Mouse (Mus musculus) left cerebral cortex, postnatal 14 days (tissue): Measurements from ENCODE around the gene Arf5. TPM values are rescaled to one million over a fixed set of nuclear protein-coding genes. Genes with fewer than 3 reads are reported as not detected.

Source experiments
- DNase-seq, 2 experiments: peaks; one replicate each; pipeline ENCODE4 v3.0.0; 2021 to 2022; ENCODE audit warnings: low spot score in 2 of 2, mixed read lengths in 1 of 2
- intact Hi-C: fragments of 180-260 bp; cut with DNase I; formaldehyde crosslinking; loops from one replicate; pipeline ENCODE4 v1.15.1; 2025
- long read RNA-seq, 2 experiments: library from polyadenylated mRNA; stranded (forward); transcript quantifications; one replicate each; pipeline ENCODE4 v2.0.0; 2021
- total RNA-seq, 2 experiments: library from RNA; stranded (reverse); gene quantifications; 2 replicates each; pipeline ENCODE4 v1.2.3; 2021

Gene Arf5
- 100 to 1,000 TPM; 389 to 405 TPM for total RNA-seq
- long read RNA-seq, experiment 1, transcript Arf5-201 (6 exons, 1,116 nt), result major isoform, 443 of 466 reads
- long read RNA-seq, experiment 1, partial matches to known transcripts, result 16 of 466 reads
- long read RNA-seq, experiment 1, other reads (novel, unspliced or antisense), result 5 of 466 reads
- long read RNA-seq, experiment 2, transcript Arf5-201 (6 exons, 1,116 nt), result major isoform, 348 of 372 reads
- long read RNA-seq, experiment 2, partial matches to known transcripts, result 18 of 372 reads
- long read RNA-seq, experiment 2, other reads (novel, unspliced or antisense), result 6 of 372 reads

DNA sequence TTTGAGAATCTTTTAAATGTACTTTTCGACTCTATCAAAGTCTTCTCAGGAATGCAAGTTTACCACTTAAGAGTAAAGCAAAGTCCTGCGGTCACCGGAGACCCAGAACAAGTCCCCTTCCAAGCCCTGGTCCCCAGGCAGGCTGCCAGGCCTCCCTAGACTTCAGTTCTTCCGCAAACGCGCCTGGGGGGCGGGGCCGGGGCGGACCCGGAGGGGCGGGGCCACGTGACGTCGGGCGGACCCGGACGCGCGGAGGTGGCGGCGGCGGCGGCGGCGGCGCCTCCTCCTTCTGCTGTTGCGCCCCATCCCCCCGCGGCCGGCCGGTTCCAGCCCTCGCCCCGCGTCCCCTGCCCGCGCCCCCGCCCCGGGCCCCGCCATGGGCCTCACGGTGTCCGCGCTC lies at the start of gene Arf5:
Gene Arf5, plus strand, starts transcription at position 248 of the 400 bp plus-strand sequence.
- intact Hi-C loops, result loop anchor here (10.0 kb wide), 1 partner anchor 401 kb away; no protein-coding TSS in a partner anchor
- DNase-seq, result peak; percentile 90 to 93

DNA sequence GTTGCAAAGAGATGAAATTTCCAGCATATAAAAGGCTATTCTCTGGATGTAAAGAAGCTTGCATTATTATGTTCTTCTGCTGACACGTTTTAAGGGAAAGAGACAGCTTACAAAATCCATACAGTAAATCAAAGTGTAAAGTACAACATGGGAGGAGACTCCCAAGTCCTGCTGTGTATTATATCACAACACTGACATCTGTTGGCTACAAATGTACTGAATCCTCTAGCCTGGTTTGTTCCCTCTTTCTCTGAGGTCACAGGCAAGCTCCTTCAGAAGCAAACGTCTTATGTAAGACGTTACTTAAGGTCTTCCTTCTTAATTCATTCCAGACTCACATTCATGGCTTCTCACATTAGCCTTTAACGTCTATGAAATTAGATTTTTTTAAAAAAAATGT lies 41.4 kb upstream of the Arf5 start:
- intact Hi-C loops, result no loop called here
- peak in 1 of 2 experiments; percentile 48 for DNase-seq

DNA sequence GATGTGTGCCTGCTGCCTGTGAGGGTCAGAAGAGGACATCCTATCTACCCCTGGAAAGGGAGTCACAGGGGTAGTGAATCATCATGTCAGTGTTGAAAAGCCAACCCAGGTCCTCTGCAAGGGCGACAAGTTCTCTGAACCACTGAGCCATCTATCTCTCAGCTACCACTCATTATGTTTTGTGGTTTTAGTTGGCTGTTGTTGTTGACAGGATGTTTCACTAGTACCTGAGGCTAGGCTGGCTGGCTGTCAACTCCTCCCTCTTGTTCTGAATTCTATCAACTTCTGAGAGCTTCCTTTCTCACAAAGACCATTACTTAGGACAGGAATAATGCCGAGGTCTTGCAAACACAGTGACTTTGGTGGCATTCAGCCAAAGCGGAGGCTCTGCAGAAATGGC lies 38.2 kb upstream of the Arf5 start:
- intact Hi-C loops, result no loop called here
- no peak for DNase-seq

DNA sequence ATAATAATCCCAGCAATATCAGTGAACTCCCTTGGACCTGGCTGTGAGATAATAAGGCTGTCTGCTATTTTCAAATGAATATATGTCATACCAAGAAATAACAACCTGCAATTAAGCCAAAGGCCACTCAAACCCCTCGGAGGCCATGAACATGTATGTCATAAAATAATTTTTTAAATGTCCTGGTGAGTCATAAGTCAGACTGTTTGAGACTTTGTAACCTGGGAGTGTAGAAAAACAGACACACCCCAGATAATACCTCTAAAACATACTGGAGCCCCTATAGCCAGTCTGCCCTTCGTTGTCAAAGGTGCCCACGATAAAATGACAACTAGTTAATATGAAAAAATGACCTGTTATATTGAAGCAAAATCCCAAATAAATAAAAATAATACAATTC lies 34.3 kb upstream of the Arf5 start:
- no peak for DNase-seq
- intact Hi-C loops, result no loop called here

DNA sequence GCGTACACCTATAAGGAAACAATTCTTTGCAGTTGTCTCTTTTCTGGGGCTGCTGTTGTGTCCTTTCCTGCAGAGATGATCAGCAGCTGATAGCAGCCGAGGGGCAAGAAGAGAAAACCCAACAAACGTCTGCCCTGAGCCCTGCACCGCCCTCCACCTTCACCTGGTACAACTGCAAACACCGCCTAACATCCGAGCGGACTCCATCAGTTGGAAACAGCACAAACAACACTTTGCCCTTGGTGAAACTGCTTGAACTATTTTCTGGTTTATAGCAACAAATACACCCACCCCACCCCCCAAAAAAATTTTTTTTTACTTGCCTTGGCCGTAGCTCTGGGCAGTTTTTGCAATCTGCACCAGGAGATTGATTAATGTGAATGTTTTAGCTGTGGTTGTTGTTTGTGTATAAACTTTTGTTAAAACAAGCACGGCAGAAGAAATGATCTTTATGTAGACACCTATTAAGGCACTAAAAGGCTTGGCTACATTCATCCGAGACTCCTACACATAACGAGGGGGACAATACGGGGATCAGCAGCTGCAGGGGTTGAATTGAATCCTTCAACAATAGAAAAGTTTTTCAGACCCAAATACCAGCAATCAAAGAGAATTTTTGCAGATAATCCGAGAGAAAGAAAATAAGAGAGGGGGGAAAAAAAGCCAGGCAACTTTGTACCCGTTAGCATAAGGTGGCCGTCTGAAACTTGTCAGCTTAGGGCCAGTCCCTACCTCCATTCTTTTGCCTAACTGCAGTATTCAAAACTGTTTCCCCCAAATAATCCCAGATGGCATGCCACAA lies 27.1 kb upstream of the Arf5 start:
- no peak for DNase-seq
- intact Hi-C loops, result no loop called here

DNA sequence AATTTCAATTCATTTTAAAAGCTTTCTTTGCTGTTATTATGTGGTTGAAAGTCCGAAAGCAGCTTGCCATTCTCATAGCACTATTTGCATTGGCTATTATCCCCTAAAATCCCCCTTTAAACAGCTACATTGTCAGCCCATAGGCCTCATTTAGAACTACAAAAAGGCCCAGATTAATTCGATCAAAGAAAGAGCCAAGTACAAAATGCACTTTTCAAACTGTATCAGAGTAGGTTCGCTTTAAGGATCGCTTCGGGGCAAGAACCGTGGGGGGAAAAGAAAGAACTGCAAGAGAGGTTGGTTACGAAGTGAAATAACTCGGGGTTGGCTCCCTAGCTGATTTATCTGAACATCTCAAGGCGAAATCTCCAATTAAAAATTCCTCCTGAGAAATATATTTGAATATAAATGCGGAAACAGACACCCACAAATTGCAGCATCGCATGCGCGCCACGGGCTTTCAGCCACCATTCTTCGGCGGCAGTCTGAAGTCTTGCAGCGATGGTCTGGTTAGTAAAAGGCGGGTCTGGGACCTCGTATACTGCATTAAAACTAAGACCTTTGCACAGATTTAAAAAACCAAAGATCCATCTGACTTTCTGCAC lies 26.4 kb upstream of the Arf5 start:
- no peak for DNase-seq
- intact Hi-C loops, result no loop called here

DNA sequence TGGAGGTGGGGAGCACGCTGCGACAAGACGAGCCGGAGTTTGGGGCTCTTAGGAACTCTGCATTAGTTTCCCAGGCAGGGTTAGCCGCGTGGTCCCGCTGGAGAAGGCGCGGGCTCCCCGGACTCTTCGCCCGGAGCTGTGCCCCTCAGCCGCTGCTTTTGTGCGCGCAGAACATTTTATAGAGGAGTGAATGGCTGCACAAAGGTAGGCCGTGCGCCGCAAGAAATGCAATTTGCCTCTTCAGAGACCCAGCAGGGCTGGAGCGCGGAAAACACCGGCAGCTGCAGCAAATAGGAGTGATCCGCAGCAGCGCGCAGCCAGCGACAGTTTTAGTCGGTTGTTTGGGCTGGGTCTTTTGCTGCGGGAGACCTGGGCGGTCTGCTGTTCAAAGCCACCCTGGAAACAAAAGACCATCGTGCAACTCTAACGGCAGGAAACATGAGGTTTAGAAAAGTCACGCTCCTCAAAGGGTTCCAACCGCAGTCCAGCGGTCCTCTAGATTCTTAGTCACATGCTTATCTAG lies 25.6 kb upstream of the Arf5 start, which contains the start of gene Zfp800:
Gene Zfp800, minus strand, starts transcription at position 325 of the 523 bp plus-strand sequence.
- DNase-seq, result no peak
- intact Hi-C loops, result no loop called here

DNA sequence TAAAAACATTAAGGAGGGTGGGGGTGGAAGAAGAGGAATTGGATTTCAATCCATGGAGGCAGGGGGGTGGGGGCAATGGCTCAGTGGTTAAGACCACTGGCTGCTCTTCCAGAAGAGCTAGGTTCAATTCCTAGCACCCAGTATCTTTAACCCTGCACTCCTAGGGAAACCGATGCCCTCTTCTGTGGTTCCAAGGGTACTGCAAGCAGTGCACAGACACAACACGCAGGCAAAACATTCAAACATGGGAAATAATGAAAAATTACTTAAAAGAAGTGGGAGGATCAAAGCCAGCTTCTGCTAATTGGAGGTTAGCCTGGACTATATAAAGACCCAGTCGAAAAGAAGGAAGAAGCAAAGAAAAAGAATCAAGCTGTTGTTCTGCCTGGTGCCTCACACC lies 24.6 kb upstream of the Arf5 start:
- intact Hi-C loops, result no loop called here
- DNase-seq, result no peak

DNA sequence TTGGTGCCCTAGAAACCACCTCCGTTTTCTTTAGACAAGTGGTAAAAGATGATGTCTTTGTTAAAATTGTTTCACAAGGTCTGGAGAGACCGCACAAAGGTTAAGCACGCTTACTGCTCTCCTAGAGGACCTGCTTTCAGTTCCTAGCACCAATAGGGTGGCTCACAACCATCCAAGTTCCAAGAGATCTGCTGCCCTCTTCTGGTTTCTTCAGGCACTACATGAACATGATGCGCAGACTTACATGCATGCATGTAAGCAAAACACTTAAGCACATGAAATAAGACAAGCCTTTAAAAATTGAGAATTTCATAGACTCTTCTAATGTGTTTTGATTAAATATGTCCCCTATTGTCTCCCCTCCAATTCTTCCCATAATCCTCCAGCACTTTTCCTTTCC lies 23.6 kb upstream of the Arf5 start:
- intact Hi-C loops, result no loop called here

DNA sequence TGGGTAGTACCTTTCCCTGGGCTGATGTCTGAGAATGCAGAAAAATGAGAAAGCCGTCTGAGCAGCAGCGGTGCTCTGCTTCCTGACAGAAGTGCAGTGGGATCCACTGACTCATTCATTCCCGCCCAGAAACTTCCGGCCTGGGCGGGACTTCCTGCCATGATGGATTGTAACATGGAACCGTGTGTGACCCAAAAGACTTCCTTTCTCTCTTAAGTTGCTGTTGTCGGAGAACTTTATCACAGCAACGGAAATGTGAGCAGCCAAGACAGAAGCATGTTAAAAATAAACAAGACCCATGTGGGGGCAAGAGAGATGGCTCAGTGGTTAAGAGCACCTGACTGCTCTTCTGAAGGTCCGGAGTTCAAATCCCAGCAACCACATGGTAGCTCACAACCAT lies 13.3 kb upstream of the Arf5 start:
- no peak for DNase-seq
- intact Hi-C loops, result no loop called here

More for the DNA sequence above, 23.6 kb upstream of the Arf5 start:
- no peak for DNase-seq

DNA sequence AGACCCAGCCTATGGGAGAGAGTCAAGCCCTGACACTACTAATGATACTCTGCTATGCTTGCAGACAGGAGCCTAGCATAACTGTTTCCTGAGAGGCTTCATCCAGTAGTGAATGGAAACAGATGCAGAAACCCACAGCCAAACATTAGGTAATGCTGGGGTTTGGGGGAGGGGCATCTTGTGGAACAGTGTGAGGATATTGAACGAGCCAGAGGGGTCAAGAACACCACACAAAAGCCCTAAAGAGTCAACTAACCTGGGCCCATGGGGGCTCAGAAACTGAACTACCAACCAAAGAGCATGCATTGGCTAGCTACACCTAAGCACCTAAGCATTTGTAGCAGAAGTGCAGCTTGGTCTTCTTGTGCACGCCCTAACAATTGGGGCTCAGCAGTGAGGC lies 12.1 kb upstream of the Arf5 start:
- no peak for DNase-seq
- intact Hi-C loops, result no loop called here

DNA sequence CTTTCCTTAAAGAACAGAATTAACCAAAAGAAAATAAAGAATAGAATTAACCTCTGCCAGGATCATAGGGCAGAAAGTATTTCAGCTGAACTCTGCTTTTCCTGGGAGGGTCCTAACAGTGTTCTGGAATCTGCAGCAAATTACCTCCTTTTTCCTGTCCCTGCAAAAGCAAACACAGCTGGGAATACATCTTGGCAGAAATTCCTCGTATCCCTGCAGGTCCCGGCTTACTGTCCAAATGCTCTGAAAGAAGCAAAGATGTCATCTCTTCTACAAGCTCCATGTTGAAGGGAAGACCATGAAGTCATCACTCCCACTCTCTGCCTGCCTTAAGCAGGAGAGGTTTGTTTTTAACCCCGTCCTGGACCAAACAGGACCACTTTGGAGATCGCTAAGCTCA lies 6.4 kb upstream of the Arf5 start:
- intact Hi-C loops, result no loop called here
- no peak for DNase-seq

DNA sequence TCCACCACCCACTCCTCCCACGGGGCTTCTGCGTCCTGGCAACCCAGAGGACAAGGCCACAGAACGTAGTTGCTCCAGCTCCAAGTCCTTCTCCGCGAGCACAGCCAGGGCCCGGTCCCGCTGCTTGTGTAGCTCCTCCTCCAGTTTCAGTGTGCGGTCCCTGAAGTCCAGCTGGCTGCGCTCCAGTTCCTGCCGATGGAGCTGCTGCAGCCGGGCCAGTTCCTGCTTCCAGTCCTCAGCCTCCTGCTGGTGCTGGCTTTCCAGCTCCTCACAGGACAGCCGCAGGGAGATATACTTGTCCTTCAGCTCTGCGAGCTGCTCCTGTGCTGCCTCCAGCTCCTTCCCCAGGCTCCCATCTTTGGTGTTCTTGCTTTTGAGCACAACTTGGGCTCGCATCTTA lies 4.9 kb upstream of the Arf5 start:
- intact Hi-C loops, result no loop called here
- DNase-seq, result peak; percentile 55 to 73

DNA sequence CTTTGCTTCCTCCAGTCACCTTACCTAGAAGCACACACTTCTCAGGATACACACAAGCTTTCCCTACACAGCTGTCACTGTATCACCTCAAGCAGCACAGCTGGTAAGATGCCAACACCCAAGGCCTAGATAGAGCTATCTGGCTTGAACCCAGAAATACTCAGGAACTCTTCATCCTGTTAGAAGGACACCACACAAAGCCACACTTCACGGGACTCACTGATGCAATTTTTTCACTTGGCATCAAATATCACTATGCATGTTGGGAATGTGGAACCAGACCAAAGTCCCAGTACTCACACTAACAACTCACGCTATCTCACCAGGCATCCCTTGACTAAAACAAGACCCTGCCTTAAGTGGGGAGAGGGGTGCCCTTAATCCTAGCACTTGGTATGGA lies 3.7 kb upstream of the Arf5 start:
- intact Hi-C loops, result loop anchor here (10.0 kb wide), 1 partner anchor 405 kb away; no protein-coding TSS in a partner anchor
- DNase-seq, result no peak

DNA sequence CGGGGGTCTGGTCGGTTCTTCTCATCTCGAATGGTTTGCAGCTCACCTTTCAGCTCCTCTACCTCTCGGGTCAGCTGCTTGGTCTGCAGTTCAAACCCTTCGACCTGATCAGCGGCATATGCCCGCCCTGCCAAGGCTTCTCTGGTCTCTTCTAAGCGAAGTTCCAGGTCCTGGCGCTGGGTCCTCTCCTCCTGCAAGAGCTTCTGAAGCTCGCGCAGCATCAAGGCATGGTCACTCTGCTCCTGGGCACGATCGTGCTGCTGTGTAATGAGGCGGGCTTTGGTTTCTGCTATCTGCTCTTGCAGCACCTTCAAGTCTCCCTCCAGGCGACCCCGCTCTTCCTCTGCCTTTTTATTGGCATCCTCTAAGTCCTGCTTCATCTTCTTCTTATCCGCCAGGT lies 3.0 kb upstream of the Arf5 start:
- intact Hi-C loops, result loop anchor here (10.0 kb wide), 1 partner anchor 404 kb away; no protein-coding TSS in a partner anchor
- DNase-seq, result no peak

DNA sequence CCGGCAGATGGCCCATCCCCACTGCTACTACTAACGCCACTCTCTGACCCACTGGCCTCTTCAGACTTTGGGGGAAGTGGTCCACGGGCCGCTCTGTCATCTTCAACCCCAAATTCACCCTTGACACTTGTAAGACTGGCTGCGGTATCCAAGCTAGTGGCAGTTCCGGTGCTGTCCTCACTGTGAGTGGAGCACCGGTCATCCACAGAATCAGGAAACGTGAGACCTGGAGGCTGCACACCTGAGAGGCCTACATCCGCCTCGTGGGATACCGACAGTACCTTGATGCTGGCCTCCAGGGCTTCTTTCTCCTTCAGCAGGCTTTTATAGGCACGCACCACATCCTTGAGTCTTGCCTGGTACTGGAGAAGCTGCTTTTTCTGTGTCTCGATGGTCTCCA lies 2.5 kb upstream of the Arf5 start:
- intact Hi-C loops, result loop anchor here (10.0 kb wide), 1 partner anchor 404 kb away; no protein-coding TSS in a partner anchor
- no peak for DNase-seq

DNA sequence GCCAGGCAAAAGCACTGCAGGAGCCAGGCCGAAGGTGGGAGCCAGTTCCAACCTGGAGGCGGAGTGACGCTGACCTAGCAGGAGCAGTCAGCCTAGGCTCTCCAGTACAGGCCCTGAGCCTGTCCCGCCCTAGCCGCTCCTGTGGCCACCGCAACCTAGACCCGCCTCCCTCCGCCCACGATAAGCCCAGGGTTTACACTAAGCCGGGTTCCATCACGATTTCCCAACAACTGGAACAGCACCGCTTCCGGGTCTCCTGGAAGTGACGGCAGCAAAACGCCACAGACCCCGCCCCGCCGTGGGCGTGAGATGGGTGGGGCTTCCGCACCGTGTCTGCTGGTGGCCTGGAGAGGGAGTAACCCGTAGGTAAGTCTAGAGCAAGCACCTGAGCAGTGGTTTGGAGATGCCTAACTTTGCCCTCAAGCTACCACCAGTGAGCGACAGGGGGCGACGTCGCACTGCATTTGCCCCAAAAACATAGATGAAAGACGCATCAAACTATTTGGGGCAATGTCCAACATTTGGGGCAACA lies 1.8 kb upstream of the Arf5 start:
- intact Hi-C loops, result loop anchor here (10.0 kb wide), 1 partner anchor 403 kb away; no protein-coding TSS in a partner anchor
- peak; percentile 92 to 93 for DNase-seq

DNA sequence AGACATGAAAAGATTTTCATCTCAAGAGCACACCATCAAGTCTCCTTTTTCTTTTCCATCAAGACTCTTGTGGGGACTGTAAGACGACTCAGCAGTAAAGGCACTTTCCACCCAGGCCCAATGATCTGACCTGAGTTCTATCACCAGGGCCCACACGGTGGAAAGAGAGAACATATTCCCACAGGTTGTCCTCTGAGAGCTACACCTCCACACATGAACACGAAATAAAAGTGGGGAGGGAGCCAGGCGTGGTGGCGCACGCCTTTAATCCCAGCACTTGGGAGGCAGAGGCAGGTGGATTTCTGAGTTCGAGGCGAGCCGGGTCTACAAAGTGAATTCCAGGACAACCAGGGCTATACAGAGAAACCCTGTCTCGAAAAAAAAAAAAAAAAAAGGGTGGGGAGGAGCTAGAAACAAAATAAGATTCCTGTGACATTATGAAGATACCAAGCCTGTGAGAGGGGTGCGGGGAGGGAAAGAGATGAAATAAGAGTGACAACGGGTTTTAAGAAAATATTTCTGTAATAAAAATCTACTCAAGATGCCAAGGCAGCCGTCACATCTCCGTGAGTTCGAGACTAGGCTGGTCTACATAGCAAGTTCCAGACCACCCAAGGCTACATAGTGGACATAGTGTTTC lies 589 bp upstream of the Arf5 start:
- intact Hi-C loops, result loop anchor here (10.0 kb wide), 1 partner anchor 402 kb away; no protein-coding TSS in a partner anchor
- no peak for DNase-seq
